Mouse (Mus musculus): ENCODE measurements around the gene Arhgef10l. TPM values are rescaled to one million over a fixed set of nuclear protein-coding genes. Genes with fewer than 3 reads are reported as not detected.

Arhgef10l gene
- polyA plus RNA-seq, 1 experiment = 85.4 TPM

GRCm38 (mm10) chr4:140610841-140611609 lies 54.8 kb downstream of the Arhgef10l start:
- H3K27ac ChIP-seq (ENCODE audit: insufficient read depth, low read depth, low read length) = no peak overlapping the region
- no peak overlapping the region for H3K4me3 ChIP-seq (ENCODE audit: insufficient read depth, low read length)
- TF ChIP-seq POLR2A (IDR thresholded peaks at IDR 0.05; ENCODE audit: borderline replicate concordance, low read depth, low read length) (no peak), CTCF (IDR thresholded peaks at IDR 0.05; ENCODE audit: low read depth, low read length) (no peak)
- no peaks in the 10 kb centered on the region for H3K4me1 ChIP-seq (ENCODE audit: control insufficient read depth, insufficient read depth, low read length)

GRCm38 (mm10) chr4:140608228-140608720 lies 57.5 kb downstream of the Arhgef10l start:
- TF ChIP-seq CTCF (IDR thresholded peaks at IDR 0.05; ENCODE audit: low read depth, low read length) (no peak), POLR2A (IDR thresholded peaks at IDR 0.05; ENCODE audit: borderline replicate concordance, low read depth, low read length) (no peak)
- H3K4me1 ChIP-seq (ENCODE audit: control insufficient read depth, insufficient read depth, low read length) = no peaks in the 10 kb centered on the region
- H3K27ac ChIP-seq (ENCODE audit: insufficient read depth, low read depth, low read length) = no peak overlapping the region
- H3K4me3 ChIP-seq (ENCODE audit: insufficient read depth, low read length) = no peak overlapping the region

GRCm38 (mm10) chr4:140606779-140607178 lies 59.0 kb downstream of the Arhgef10l start:
- no peaks in the 10 kb centered on the region for H3K4me1 ChIP-seq (ENCODE audit: control insufficient read depth, insufficient read depth, low read length)
- no peak overlapping the region for H3K4me3 ChIP-seq (ENCODE audit: insufficient read depth, low read length)
- no peak overlapping the region for H3K27ac ChIP-seq (ENCODE audit: insufficient read depth, low read depth, low read length)
- TF ChIP-seq POLR2A (IDR thresholded peaks at IDR 0.05; ENCODE audit: borderline replicate concordance, low read depth, low read length) = no peak
- TF ChIP-seq CTCF (IDR thresholded peaks at IDR 0.05; ENCODE audit: low read depth, low read length) = no peak

GRCm38 (mm10) chr4:140606197-140606596 lies 59.6 kb downstream of the Arhgef10l start:
- Histone ChIP-seq H3K4me3 (ENCODE audit: insufficient read depth, low read length) (no peak overlapping the region), H3K4me1 (ENCODE audit: control insufficient read depth, insufficient read depth, low read length) (no peaks in the 10 kb centered on the region), H3K27ac (ENCODE audit: insufficient read depth, low read depth, low read length) (no peak overlapping the region)
- TF ChIP-seq POLR2A (IDR thresholded peaks at IDR 0.05; ENCODE audit: borderline replicate concordance, low read depth, low read length) = no peak
- no peak for TF ChIP-seq CTCF (IDR thresholded peaks at IDR 0.05; ENCODE audit: low read depth, low read length)

- Histone ChIP-seq H3K27ac (ENCODE audit: insufficient read depth, low read depth, low read length) (no peak overlapping the region), H3K4me1 (ENCODE audit: control insufficient read depth, insufficient read depth, low read length) (no peaks in the 10 kb centered on the region), H3K4me3 (ENCODE audit: insufficient read depth, low read length) (no peak overlapping the region)
- no peak for TF ChIP-seq POLR2A (IDR thresholded peaks at IDR 0.05; ENCODE audit: borderline replicate concordance, low read depth, low read length)
- no peak for TF ChIP-seq CTCF (IDR thresholded peaks at IDR 0.05; ENCODE audit: low read depth, low read length)
These were observed 60.0 kb downstream of the Arhgef10l start for GRCm38 (mm10) chr4:140605790-140606189.

GRCm38 (mm10) chr4:140605247-140605646 lies 60.6 kb downstream of the Arhgef10l start:
- no peak for TF ChIP-seq POLR2A (IDR thresholded peaks at IDR 0.05; ENCODE audit: borderline replicate concordance, low read depth, low read length)
- no peak for TF ChIP-seq CTCF (IDR thresholded peaks at IDR 0.05; ENCODE audit: low read depth, low read length)
- H3K4me3 ChIP-seq (ENCODE audit: insufficient read depth, low read length) = no peak overlapping the region
- H3K4me1 ChIP-seq (ENCODE audit: control insufficient read depth, insufficient read depth, low read length) = no peaks in the 10 kb centered on the region
- no peak overlapping the region for H3K27ac ChIP-seq (ENCODE audit: insufficient read depth, low read depth, low read length)

- H3K4me3 ChIP-seq (ENCODE audit: insufficient read depth, low read length) = no peak overlapping the region
- TF ChIP-seq CTCF (IDR thresholded peaks at IDR 0.05; ENCODE audit: low read depth, low read length) = no peak
- TF ChIP-seq POLR2A (IDR thresholded peaks at IDR 0.05; ENCODE audit: borderline replicate concordance, low read depth, low read length) = no peak
- no peak overlapping the region for H3K27ac ChIP-seq (ENCODE audit: insufficient read depth, low read depth, low read length)
- H3K4me1 ChIP-seq (ENCODE audit: control insufficient read depth, insufficient read depth, low read length) = no peaks in the 10 kb centered on the region
These were observed 61.3 kb downstream of the Arhgef10l start for GRCm38 (mm10) chr4:140604541-140604940.

- TF ChIP-seq POLR2A (IDR thresholded peaks at IDR 0.05; ENCODE audit: borderline replicate concordance, low read depth, low read length) (no peak), CTCF (IDR thresholded peaks at IDR 0.05; ENCODE audit: low read depth, low read length) (no peak)
- no peak overlapping the region for H3K27ac ChIP-seq (ENCODE audit: insufficient read depth, low read depth, low read length)
These were observed 63.8 kb downstream of the Arhgef10l start for GRCm38 (mm10) chr4:140602022-140602421.

GRCm38 (mm10) chr4:140601153-140601552 lies 64.7 kb downstream of the Arhgef10l start:
- H3K4me1 ChIP-seq (ENCODE audit: control insufficient read depth, insufficient read depth, low read length) = no peaks in the 10 kb centered on the region
- TF ChIP-seq POLR2A (IDR thresholded peaks at IDR 0.05; ENCODE audit: borderline replicate concordance, low read depth, low read length) = no peak
- TF ChIP-seq CTCF (IDR thresholded peaks at IDR 0.05; ENCODE audit: low read depth, low read length) = no peak
- H3K4me3 ChIP-seq (ENCODE audit: insufficient read depth, low read length) = no peak overlapping the region
- no peak overlapping the region for H3K27ac ChIP-seq (ENCODE audit: insufficient read depth, low read depth, low read length)

More at GRCm38 (mm10) chr4:140602022-140602421, 63.8 kb downstream of the Arhgef10l start:
- no peaks in the 10 kb centered on the region for H3K4me1 ChIP-seq (ENCODE audit: control insufficient read depth, insufficient read depth, low read length)
- H3K4me3 ChIP-seq (ENCODE audit: insufficient read depth, low read length) = no peak overlapping the region

GRCm38 (mm10) chr4:140598846-140599245 lies 67.0 kb downstream of the Arhgef10l start:
- no peak overlapping the region for H3K4me3 ChIP-seq (ENCODE audit: insufficient read depth, low read length)
- TF ChIP-seq POLR2A (IDR thresholded peaks at IDR 0.05; ENCODE audit: borderline replicate concordance, low read depth, low read length) (no peak), CTCF (IDR thresholded peaks at IDR 0.05; ENCODE audit: low read depth, low read length) (no peak)
- H3K4me1 ChIP-seq (ENCODE audit: control insufficient read depth, insufficient read depth, low read length) = no peaks in the 10 kb centered on the region

More at GRCm38 (mm10) chr4:140598846-140599245, 67.0 kb downstream of the Arhgef10l start:
- no peak overlapping the region for H3K27ac ChIP-seq (ENCODE audit: insufficient read depth, low read depth, low read length)
